In the genomic region with DNA sequence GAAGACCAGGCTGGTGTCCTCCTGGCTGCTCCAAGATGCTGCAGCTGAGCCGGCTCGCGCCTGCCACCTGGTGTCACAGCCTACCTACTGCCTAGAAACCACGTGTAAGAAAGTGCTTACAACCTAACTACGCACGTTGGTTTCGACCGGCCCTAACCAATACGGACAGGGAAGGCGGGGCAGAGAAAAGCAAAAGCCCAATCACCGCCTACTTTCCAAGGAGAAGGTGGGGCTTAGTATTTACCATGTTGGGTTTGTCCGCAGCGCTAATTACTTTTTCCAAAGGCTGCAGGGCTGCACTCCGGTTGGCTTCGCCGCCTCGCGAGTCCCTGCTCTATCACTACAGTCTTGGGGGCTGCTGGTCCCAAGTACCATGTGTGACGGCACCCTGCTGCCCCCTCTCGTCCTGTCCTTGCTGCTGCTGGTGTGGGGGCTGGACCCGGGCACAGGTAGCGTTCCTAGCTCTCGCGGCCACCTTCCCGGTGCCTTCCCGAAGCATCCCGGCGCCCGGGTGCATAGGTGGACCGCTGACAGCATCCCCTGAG, we compare ENCODE assay signal across 8 mouse cellular contexts. TPM values are rescaled to one million over a fixed set of nuclear protein-coding genes. Genes with fewer than 3 reads are reported as not detected.
A peak's percentile ranks its signal among the peaks of the same experiment; 100 is the strongest.
DNase-seq lines count a peak whose midpoint lies in the region; ATAC-seq lines count a peak whose summit lies in the region.

Gene Adamts17 (plus strand): TSS at position 273 of the 545 bp plus-strand sequence.

- peak; percentile 99 for ATAC-seq in hindbrain, embryonic 15.5 days (ENCODE audit: low FRiP score, low read depth)

- no peaks in the 10 kb centered on the region for H3K36me3 ChIP-seq in hindbrain, embryonic 15.5 days

- under 1% methylated on average over 30 of the region's 30 CpGs for WGBS in hindbrain, embryonic 15.5 days

- H3K4me1 ChIP-seq in hindbrain, embryonic 15.5 days (replicated peaks) = peaks cover 17% of the 10 kb centered on the region

- no peaks in the 10 kb centered on the region for H3K27me3 ChIP-seq in hindbrain, embryonic 15.5 days

- peak; percentile 92 for DNase-seq in T-cell, adult 2 months (ENCODE audit: low spot score)
- DNase-seq in cerebellum, postnatal 25 days = peak; percentile 94 to 96
- peak; percentile 93 for DNase-seq in gastrocnemius, adult 18-20 months (ENCODE audit: low spot score)
- DNase-seq in layer of hippocampus, postnatal 36 days = peak; percentile 89 to 92
- peak; percentile 96 for DNase-seq in lung, postnatal 25 days (ENCODE audit: low spot score)
- DNase-seq in retina, embryonic 14.5 days (ENCODE audit: low spot score) = peak; percentile 95
- peak; percentile 90 to 92 for DNase-seq in thymus, postnatal 36 days

- H3K9me3 ChIP-seq in hindbrain, embryonic 15.5 days = no peaks in the 10 kb centered on the region

- peak within 1 kb of the TSS; percentile 47 for H3K9ac ChIP-seq in hindbrain, embryonic 15.5 days

- peak within 1 kb of the TSS; percentile 88 for H3K4me2 ChIP-seq in hindbrain, embryonic 15.5 days

- peak within 1 kb of the TSS; percentile 57 for H3K4me3 ChIP-seq in hindbrain, embryonic 15.5 days

- peak within 1 kb of the TSS; percentile 74 for H3K27ac ChIP-seq in hindbrain, embryonic 15.5 days (replicated peaks)

RNA-seq across cellular contexts. Expression of gene Adamts17, which starts in this region (rescaled TPM):
- total RNA-seq in gastrocnemius, adult 18-20 months (2021) = under 1 TPM in 1 of 2 experiments, not detected in 1; 0.50 TPM
- 3.5 and 4.5 TPM in 2 replicates for polyA plus RNA-seq in hindbrain, embryonic 15.5 days (2015; fragmentation: Nextera tagmentation; extraction: Ambion mirVana)
- 10 to 100 TPM; 24.9 to 30.4 TPM for total RNA-seq in layer of hippocampus, postnatal 36 days (2021)

Comparison
In these comparisons a context has a peak if more than half of its experiments do, and no peak if none do; other contexts are left out.
1. Peak in every context shown above with its lines: DNase-seq, ATAC-seq, H3K4me3 ChIP-seq and H3K27ac ChIP-seq.
2. RNA of gene Adamts17 (total RNA-seq): 24.9 to 30.4 TPM in layer of hippocampus, postnatal 36 days; 0.50 TPM in gastrocnemius, adult 18-20 months; every median in the first group is over 10 times any median in the second.
3. Peak in DNase-seq in gastrocnemius, adult 18-20 months; RNA of the gene not detected or under 1 TPM.